Mouse (Mus musculus) testis, adult 2 months (tissue): ENCODE data around the gene 4930470P17Rik.

Source experiments
- CTCF ChIP-seq: fragments of 200-500 bp; IDR thresholded peaks from 2 replicates; pipeline ENCODE4 v1.5.1; 2012; ENCODE audit warnings: low read depth, mild to moderate bottlenecking, inconsistent platforms, low read length, moderate library complexity; ENCODE audit not compliant: control insufficient read depth, insufficient read depth, insufficient replicate concordance
- POLR2A ChIP-seq: fragments of 200-500 bp; IDR thresholded peaks from 2 replicates; pipeline ENCODE4 v1.6.1; 2012; ENCODE audit warnings: low read depth, mild to moderate bottlenecking, inconsistent platforms, low read length, moderate library complexity; ENCODE audit not compliant: control insufficient read depth

GRCm38 (mm10) chr2:170618862-170619492 lies 17.2 kb upstream of the 4930470P17Rik start:
- TF ChIP-seq CTCF (no peak), POLR2A (no peak)
